Mouse (Mus musculus): ENCODE data around the gene Pacs2. TPM values are rescaled to one million over a fixed set of nuclear protein-coding genes. Genes with fewer than 3 reads are reported as not detected.

Pacs2 gene
- polyA plus RNA-seq, 1 experiment from 2014 or later, result 6.8 TPM

DNA sequence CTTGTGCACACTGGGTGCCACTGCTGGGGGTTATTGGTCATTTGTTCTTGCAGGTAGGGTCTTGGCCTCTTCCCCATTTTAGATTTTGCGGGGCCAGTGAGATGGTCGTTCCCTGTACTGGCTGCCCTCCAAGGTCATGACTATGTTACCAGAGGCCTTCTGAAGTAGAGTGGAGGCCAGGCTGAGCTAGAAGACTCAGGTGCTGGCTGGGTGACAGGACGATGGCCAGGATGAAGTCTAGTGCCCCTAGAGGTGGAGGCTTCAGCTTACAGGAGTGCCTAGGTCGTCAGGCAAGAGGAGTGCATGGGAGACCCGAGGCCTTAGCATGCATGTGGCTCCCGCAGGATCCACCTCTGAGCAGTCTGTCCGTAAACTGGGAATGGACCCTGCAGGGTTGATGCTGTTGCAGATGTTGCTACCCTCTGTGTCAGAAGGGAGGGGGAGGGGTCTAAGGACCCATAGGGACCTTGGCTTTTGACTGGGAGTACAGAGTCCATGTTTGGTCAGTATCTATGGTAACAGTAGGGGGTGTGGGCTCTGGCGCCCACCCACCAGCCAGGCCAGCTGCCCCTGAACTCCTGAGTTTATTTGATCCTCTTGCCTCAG is 89.6 kb downstream of the Pacs2 start:
- Histone ChIP-seq H3K4me1 (ENCODE audit: insufficient read depth, low read depth, low read length) (no peaks in the 10 kb centered on the region; the same call in none of the 2 replicates), H3K27ac (ENCODE audit: low read length) (no peak overlapping the region), H3K27me3 (replicated peaks; ENCODE audit: insufficient read depth, low read length) (no peaks in the 10 kb centered on the region), H3K9me3 (ENCODE audit: low read length) (no peaks in the 10 kb centered on the region), H3K36me3 (ENCODE audit: insufficient read depth, low read length) (no peaks in the 10 kb centered on the region), H3K4me2 (replicated peaks; ENCODE audit: low read depth, low read length) (no peak overlapping the region), H3K4me3 (ENCODE audit: low read depth, low read length) (no peak overlapping the region), H3K9ac (replicated peaks; ENCODE audit: low read depth) (no peak overlapping the region)
- ATAC-seq, result no peak
- TF ChIP-seq EP300 (IDR thresholded peaks at IDR 0.05) (no peak), CTCF (IDR thresholded peaks at IDR 0.05) (peak; percentile 63)
- DNase-seq (ENCODE audit: low spot score), result peak; percentile 50
- 72% methylated on average over 8 of the region's 8 CpGs for WGBS

DNA sequence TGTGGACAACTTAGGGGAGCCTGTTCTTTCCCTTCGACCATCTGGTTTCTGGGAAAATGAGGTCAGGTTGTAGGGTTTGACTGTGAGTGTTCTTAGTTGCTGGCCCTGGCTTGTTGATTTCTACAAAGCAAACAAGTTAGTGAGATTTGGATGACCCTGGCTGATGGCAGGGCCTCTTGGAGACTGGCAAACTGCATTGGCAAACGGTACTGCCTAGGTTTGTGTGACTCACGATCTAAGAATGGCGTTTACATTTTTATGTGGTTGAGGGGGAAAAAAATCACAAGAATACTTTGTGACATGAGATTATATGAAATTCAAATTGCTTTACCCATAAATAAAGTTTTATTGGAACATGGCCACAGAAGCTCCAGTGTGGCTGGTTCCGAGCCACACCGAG is 92.1 kb downstream of the Pacs2 start:
- Histone ChIP-seq H3K27ac (ENCODE audit: low read length) (peak overlapping the region; percentile 32; the same call in 1 of the 2 replicates), H3K4me2 (replicated peaks; ENCODE audit: low read depth, low read length) (no peak overlapping the region)
- ATAC-seq, result peak; percentile 47

DNA sequence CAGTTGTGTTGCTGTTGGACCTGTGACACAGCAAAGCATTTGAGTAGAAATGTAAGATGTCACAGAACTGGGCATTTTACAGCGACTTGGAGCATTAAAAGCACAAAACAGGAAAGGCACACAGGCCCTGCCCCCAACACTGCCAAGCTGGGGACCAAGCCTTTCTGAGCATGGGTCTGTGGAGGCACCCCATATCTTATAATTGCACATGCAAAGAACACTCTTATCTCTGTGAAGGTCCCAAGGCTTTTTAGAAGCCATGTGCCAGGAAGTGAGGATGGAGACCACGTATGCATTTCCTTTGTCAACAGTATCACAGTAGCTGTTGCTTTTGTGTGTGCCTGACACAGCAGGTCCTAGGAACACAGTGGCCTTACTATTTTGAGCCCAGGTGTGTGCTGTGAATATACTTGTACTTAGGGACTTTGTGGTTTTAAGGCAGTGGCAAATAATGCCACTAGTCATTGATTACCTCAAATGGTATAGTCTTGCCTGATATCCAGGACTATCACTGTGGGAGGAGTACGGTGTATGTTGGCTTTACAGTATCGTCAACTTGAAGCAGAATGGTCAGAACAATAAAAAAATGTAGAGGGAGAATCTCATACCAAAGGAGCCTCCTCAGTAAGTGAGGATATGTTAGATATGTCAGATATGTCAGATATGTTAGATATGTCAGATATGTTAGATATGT is 93.3 kb downstream of the Pacs2 start:
- Histone ChIP-seq H3K9ac (replicated peaks; ENCODE audit: low read depth) (no peak overlapping the region), H3K4me1 (ENCODE audit: insufficient read depth, low read depth, low read length) (no peaks in the 10 kb centered on the region; the same call in 1 of the 2 replicates), H3K27me3 (replicated peaks; ENCODE audit: insufficient read depth, low read length) (no peaks in the 10 kb centered on the region), H3K4me2 (replicated peaks; ENCODE audit: low read depth, low read length) (no peak overlapping the region), H3K9me3 (ENCODE audit: low read length) (no peaks in the 10 kb centered on the region), H3K36me3 (ENCODE audit: insufficient read depth, low read length) (no peaks in the 10 kb centered on the region), H3K27ac (ENCODE audit: low read length) (no peak overlapping the region; the same call in 1 of the 2 replicates), H3K4me3 (ENCODE audit: low read depth, low read length) (no peak overlapping the region)
- ATAC-seq, result no peak
- WGBS, result 65% methylated on average over 4 of the region's 4 CpGs
- no peak for TF ChIP-seq CTCF (IDR thresholded peaks at IDR 0.05)
- no peak for TF ChIP-seq EP300 (IDR thresholded peaks at IDR 0.05)
- DNase-seq (ENCODE audit: low spot score), result no peak

More for the DNA sequence above, 92.1 kb downstream of the Pacs2 start:
- TF ChIP-seq CTCF (IDR thresholded peaks at IDR 0.05), result no peak
- TF ChIP-seq EP300 (IDR thresholded peaks at IDR 0.05), result no peak
- DNase-seq (ENCODE audit: low spot score), result peak; percentile 58
- H3K9ac ChIP-seq (replicated peaks; ENCODE audit: low read depth), result no peak overlapping the region
- H3K9me3 ChIP-seq (ENCODE audit: low read length), result no peaks in the 10 kb centered on the region
- WGBS, result 49% methylated on average over 6 of the region's 6 CpGs
- H3K4me1 ChIP-seq (ENCODE audit: insufficient read depth, low read depth, low read length), result no peaks in the 10 kb centered on the region; the same call in 1 of the 2 replicates
- no peak overlapping the region for H3K4me3 ChIP-seq (ENCODE audit: low read depth, low read length)
- H3K27me3 ChIP-seq (replicated peaks; ENCODE audit: insufficient read depth, low read length), result no peaks in the 10 kb centered on the region
- no peaks in the 10 kb centered on the region for H3K36me3 ChIP-seq (ENCODE audit: insufficient read depth, low read length)

GRCm38 (mm10) chr12:113108528-113109283 is 94.4 kb downstream of the Pacs2 start:
- no peak for DNase-seq (ENCODE audit: low spot score)
- H3K36me3 ChIP-seq (ENCODE audit: insufficient read depth, low read length), result no peaks in the 10 kb centered on the region
- H3K4me3 ChIP-seq (ENCODE audit: low read depth, low read length), result no peak overlapping the region
- no peak overlapping the region for H3K4me2 ChIP-seq (replicated peaks; ENCODE audit: low read depth, low read length)
- H3K27ac ChIP-seq (ENCODE audit: low read length), result no peak overlapping the region
- no peaks in the 10 kb centered on the region; the same call in 1 of the 2 replicates for H3K4me1 ChIP-seq (ENCODE audit: insufficient read depth, low read depth, low read length)
- ATAC-seq, result no peak
- 82% methylated on average over 17 of the region's 17 CpGs for WGBS
- H3K27me3 ChIP-seq (replicated peaks; ENCODE audit: insufficient read depth, low read length), result no peaks in the 10 kb centered on the region
- no peak overlapping the region for H3K9ac ChIP-seq (replicated peaks; ENCODE audit: low read depth)
- no peak for TF ChIP-seq CTCF (IDR thresholded peaks at IDR 0.05)
- TF ChIP-seq EP300 (IDR thresholded peaks at IDR 0.05), result no peak
- H3K9me3 ChIP-seq (ENCODE audit: low read length), result no peaks in the 10 kb centered on the region

- H3K27me3 ChIP-seq (replicated peaks; ENCODE audit: insufficient read depth, low read length), result no peaks in the 10 kb centered on the region
- TF ChIP-seq CTCF (IDR thresholded peaks at IDR 0.05) (no peak), EP300 (IDR thresholded peaks at IDR 0.05) (no peak)
- WGBS, result 76% methylated on average over 10 of the region's 10 CpGs
- DNase-seq (ENCODE audit: low spot score), result no peak
- no peaks in the 10 kb centered on the region for H3K9me3 ChIP-seq (ENCODE audit: low read length)
- ATAC-seq, result no peak
- H3K4me3 ChIP-seq (ENCODE audit: low read depth, low read length), result no peak overlapping the region
- H3K4me1 ChIP-seq (ENCODE audit: insufficient read depth, low read depth, low read length), result no peaks in the 10 kb centered on the region; the same call in 1 of the 2 replicates
- no peaks in the 10 kb centered on the region for H3K36me3 ChIP-seq (ENCODE audit: insufficient read depth, low read length)
- no peak overlapping the region for H3K27ac ChIP-seq (ENCODE audit: low read length)
- no peak overlapping the region for H3K9ac ChIP-seq (replicated peaks; ENCODE audit: low read depth)
- no peak overlapping the region for H3K4me2 ChIP-seq (replicated peaks; ENCODE audit: low read depth, low read length)
Observed at GRCm38 (mm10) chr12:113109801-113110200, 95.5 kb downstream of the Pacs2 start.

DNA sequence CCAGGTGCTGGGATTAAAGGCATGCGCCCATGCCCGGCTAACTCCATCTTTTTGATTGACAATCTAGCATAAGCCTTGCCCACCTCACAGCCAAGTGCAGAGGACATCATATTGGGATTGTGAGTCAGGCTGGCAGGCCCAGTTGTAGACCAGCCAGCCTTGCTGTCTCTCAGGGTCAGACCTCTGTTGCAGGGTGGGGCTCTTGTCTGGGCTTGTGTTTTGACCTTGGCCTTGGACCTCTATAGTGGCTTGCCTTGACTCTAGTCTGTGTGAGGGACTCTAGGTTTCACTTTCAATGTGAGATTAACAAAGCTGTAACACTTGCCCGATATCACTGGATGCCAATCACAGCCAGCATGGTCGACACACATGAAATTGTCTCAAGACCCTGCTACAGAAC is 99.8 kb downstream of the Pacs2 start:
- DNase-seq (ENCODE audit: low spot score) (no peak), ATAC-seq (no peak)
- Histone ChIP-seq H3K27me3 (replicated peaks; ENCODE audit: insufficient read depth, low read length) (no peaks in the 10 kb centered on the region), H3K4me3 (ENCODE audit: low read depth, low read length) (no peak overlapping the region), H3K9me3 (ENCODE audit: low read length) (no peaks in the 10 kb centered on the region), H3K4me2 (replicated peaks; ENCODE audit: low read depth, low read length) (no peak overlapping the region), H3K4me1 (ENCODE audit: insufficient read depth, low read depth, low read length) (no peaks in the 10 kb centered on the region), H3K36me3 (ENCODE audit: insufficient read depth, low read length) (peaks cover 8% of the 10 kb centered on the region; the same call in 1 of the 2 replicates), H3K27ac (ENCODE audit: low read length) (no peak overlapping the region), H3K9ac (replicated peaks; ENCODE audit: low read depth) (no peak overlapping the region)
- no peak for TF ChIP-seq EP300 (IDR thresholded peaks at IDR 0.05)
- TF ChIP-seq CTCF (IDR thresholded peaks at IDR 0.05), result no peak
- WGBS, result 93% methylated on average over 4 of the region's 4 CpGs
